Mouse (Mus musculus) heart, adult 2 months (tissue): Measurements from ENCODE around the gene Ypel2. TPM values are rescaled to one million over a fixed set of nuclear protein-coding genes. Genes with fewer than 3 reads are reported as not detected.

ENCODE experiments used
- DNase-seq, 2 experiments: peaks; one replicate each; pipeline ENCODE4 v3.0.0; 2021
- H3K27ac ChIP-seq: fragments of 200-600 bp; 2 replicates; pipeline ENCODE4 v1.8.1; 2022
- H3K27me3 ChIP-seq: fragments of 200-500 bp; 2 replicates; pipeline ENCODE4 v1.6.1; 2012; ENCODE audit warnings: mild to moderate bottlenecking, low read length, inconsistent platforms, mixed read lengths; ENCODE audit not compliant: control insufficient read depth, insufficient read depth
- H3K36me3 ChIP-seq: fragments of 200-500 bp; 2 replicates; pipeline ENCODE4 v1.6.1; 2012; ENCODE audit warnings: low read length, inconsistent platforms; ENCODE audit not compliant: control insufficient read depth, insufficient read depth
- H3K4me1 ChIP-seq: fragments of 200-500 bp; 2 replicates; pipeline ENCODE4 v1.6.1; 2011; ENCODE audit warnings: low read length; ENCODE audit not compliant: control insufficient read depth, insufficient read depth
- H3K4me3 ChIP-seq: fragments of 200-600 bp; 2 replicates; pipeline ENCODE4 v1.8.1; 2022
- H3K79me2 ChIP-seq: fragments of 200-500 bp; replicated peaks from 2 replicates; pipeline ENCODE4 v1.6.1; 2012; ENCODE audit warnings: mild to moderate bottlenecking, inconsistent platforms, low read length, moderate library complexity, mixed read lengths; ENCODE audit not compliant: control insufficient read depth, insufficient read depth
- H3K9ac ChIP-seq: fragments of 200-500 bp; 2 replicates; pipeline ENCODE4 v1.6.1; 2012; ENCODE audit warnings: low read depth, mild to moderate bottlenecking, control low read depth, inconsistent platforms, low read length, mixed read lengths
- CTCF ChIP-seq: fragments of 200-600 bp; IDR thresholded peaks from 2 replicates; pipeline ENCODE4 v1.8.1; 2022; ENCODE audit warnings: antibody characterized with exemption, mild to moderate bottlenecking, moderate library complexity
- EP300 ChIP-seq: fragments of 200-500 bp; IDR thresholded peaks from 2 replicates; pipeline ENCODE4 v1.6.1; 2011; ENCODE audit warnings: low read depth, low read length, control low read depth; ENCODE audit not compliant: insufficient read depth
- POLR2A ChIP-seq: fragments of 200-500 bp; IDR thresholded peaks from 2 replicates; pipeline ENCODE4 v1.6.1; 2011; ENCODE audit warnings: mild to moderate bottlenecking, low read depth, low read length, control low read depth; ENCODE audit not compliant: insufficient read depth
- WGBS: fragments of 180-500 bp; shearing (Covaris S2); methylation state at CpG from one replicate; pipeline ENCODE4 v1.1.7; 2018; 5-methylcytosine and 5-hydroxymethylcytosine counted together
- intact Hi-C: fragments of 180-260 bp; cut with DNase I; formaldehyde crosslinking; loops from one replicate; pipeline ENCODE4 v1.15.1; 2025
- long read RNA-seq: library from polyadenylated mRNA; stranded (forward); transcript quantifications from one replicate; pipeline ENCODE4 v2.0.0, GENCODE M21; 2021
- polyA plus RNA-seq: library from polyadenylated mRNA; depleted of rRNA; stranded (reverse); fragments of >200 nt; gene quantifications from 2 replicates; pipeline ENCODE4 v1.2.3, GENCODE M21; 2012; rRNA removed
- total RNA-seq, 2 experiments: library from RNA; stranded (reverse); gene quantifications; 2 replicates each; pipeline ENCODE4 v1.2.3; 2021

The Ypel2 gene
- 10 to 100 TPM; 11.6 to 26.3 TPM for total RNA-seq
- 7.9 and 12.2 TPM in 2 replicates for polyA plus RNA-seq
- long read RNA-seq, full-length matches to known transcripts: 6 of 13 reads
- long read RNA-seq, partial matches to known transcripts: 0 of 13 reads
- long read RNA-seq, other reads (novel, unspliced or antisense): 7 of 13 reads

- no peaks in the 10 kb centered on the region for H3K27me3 ChIP-seq
- intact Hi-C loops: loop anchor here (1.0 to 10.0 kb wide), 4 partner anchors 31 to 237 kb away; partner anchors contain the start of gene Cltc
- H3K27ac ChIP-seq: peak within 1 kb of the TSS; percentile 99
- peaks cover 7% of the 10 kb centered on the region for H3K36me3 ChIP-seq
- no peak for TF ChIP-seq EP300
- TF ChIP-seq POLR2A: peak; percentile 72
- TF ChIP-seq CTCF: peak; percentile 13; the same call in 1 of the 2 replicates
- peaks cover 13% of the 10 kb centered on the region for H3K4me1 ChIP-seq
- peak within 1 kb of the TSS; percentile 98 for H3K9ac ChIP-seq
- under 1% methylated on average over 96 of the region's 96 CpGs for WGBS
- H3K79me2 ChIP-seq: peaks cover 4% of the 10 kb centered on the region
- peak; percentile 96 to 99 for DNase-seq
- H3K4me3 ChIP-seq: peak within 1 kb of the TSS; percentile 92
Observed at GRCm38 (mm10) chr11:86993041-86994037, at the start of gene Ypel2. TSS of gene Ypel2 (minus strand) at chr11:86993707.

- no peak for DNase-seq
- Histone ChIP-seq H3K36me3 (no peaks in the 10 kb centered on the region), H3K9ac (no peak overlapping the region), H3K4me1 (no peaks in the 10 kb centered on the region), H3K4me3 (no peak overlapping the region), H3K27ac (no peak overlapping the region), H3K27me3 (no peaks in the 10 kb centered on the region), H3K79me2 (no peaks in the 10 kb centered on the region)
- WGBS: 73% methylated on average over 3 of the region's 3 CpGs
- intact Hi-C loops: no loop called here
- no peak for TF ChIP-seq POLR2A
- TF ChIP-seq CTCF: no peak
- TF ChIP-seq EP300: no peak
Observed at GRCm38 (mm10) chr11:87043052-87043451, 49.5 kb upstream of the Ypel2 start.

- Histone ChIP-seq H3K79me2 (no peaks in the 10 kb centered on the region), H3K27me3 (no peaks in the 10 kb centered on the region), H3K27ac (no peak overlapping the region), H3K4me3 (no peak overlapping the region), H3K4me1 (no peaks in the 10 kb centered on the region), H3K9ac (no peak overlapping the region), H3K36me3 (no peaks in the 10 kb centered on the region)
- intact Hi-C loops: no loop called here
- DNase-seq: no peak
- 80% methylated on average over 9 of the region's 9 CpGs for WGBS
- TF ChIP-seq POLR2A (no peak), CTCF (no peak), EP300 (no peak)
Observed at GRCm38 (mm10) chr11:87039307-87039963, 45.9 kb upstream of the Ypel2 start.

- no peak for DNase-seq
- Histone ChIP-seq H3K79me2 (no peaks in the 10 kb centered on the region), H3K4me3 (no peak overlapping the region), H3K36me3 (no peaks in the 10 kb centered on the region), H3K9ac (no peak overlapping the region), H3K27ac (no peak overlapping the region), H3K4me1 (no peaks in the 10 kb centered on the region; the same call in 1 of the 2 replicates), H3K27me3 (no peaks in the 10 kb centered on the region)
- intact Hi-C loops: no loop called here
- 75% methylated on average over 4 of the region's 4 CpGs for whole genome bisulfite sequencing
- TF ChIP-seq EP300 (no peak), POLR2A (no peak), CTCF (peak; percentile 30; the same call in 1 of the 2 replicates)
Observed at GRCm38 (mm10) chr11:87036180-87036579, 42.7 kb upstream of the Ypel2 start.

GRCm38 (mm10) chr11:87028212-87028611, 34.7 kb upstream of the Ypel2 start:
- intact Hi-C loops: no loop called here
- Histone ChIP-seq H3K36me3 (no peaks in the 10 kb centered on the region), H3K79me2 (no peaks in the 10 kb centered on the region), H3K27ac (no peak overlapping the region), H3K27me3 (no peaks in the 10 kb centered on the region), H3K9ac (no peak overlapping the region), H3K4me3 (no peak overlapping the region), H3K4me1 (peaks cover 7% of the 10 kb centered on the region)
- TF ChIP-seq CTCF (no peak), POLR2A (no peak), EP300 (no peak)
- DNase-seq: no peak
- 85% methylated on average over 3 of the region's 3 CpGs for WGBS
